Mouse (Mus musculus) lung, embryonic 15.5 days (tissue): ENCODE measurements around the gene Wfdc17. TPM values are rescaled to one million over a fixed set of nuclear protein-coding genes. Genes with fewer than 3 reads are reported as not detected.

Source experiments
- ATAC-seq: fragments of 200-750 bp; cut with Nextera tagmentation; 2 replicates; pipeline ENCODE4 v1.8.0; 2017; ENCODE audit warnings: moderate number of reproducible peaks, borderline replicate concordance; ENCODE audit not compliant: low FRiP score, low TSS enrichment; ENCODE audit errors: extremely low read depth
- H3K27ac ChIP-seq: fragments of 300-500 bp; sonication (generic); 2 replicates; pipeline ENCODE4 v1.5.1; 2015; ENCODE audit warnings: moderate library complexity, mild to moderate bottlenecking, inconsistent platforms
- H3K27me3 ChIP-seq: fragments of 300-500 bp; sonication (generic); 2 replicates; pipeline ENCODE4 v1.6.1; 2015; ENCODE audit warnings: inconsistent platforms
- H3K36me3 ChIP-seq: fragments of 300-500 bp; sonication (generic); 2 replicates; pipeline ENCODE4 v1.6.1; 2015; ENCODE audit warnings: inconsistent platforms
- H3K4me1 ChIP-seq: fragments of 300-500 bp; sonication (generic); 2 replicates; pipeline ENCODE4 v1.6.1; 2015; ENCODE audit warnings: inconsistent platforms
- H3K4me2 ChIP-seq: fragments of 300-500 bp; sonication (generic); 2 replicates; pipeline ENCODE4 v1.6.1; 2015; ENCODE audit warnings: inconsistent platforms, mild to moderate bottlenecking, moderate library complexity
- H3K4me3 ChIP-seq: fragments of 300-500 bp; sonication (generic); 2 replicates; pipeline ENCODE4 v1.5.1; 2015; ENCODE audit warnings: mild to moderate bottlenecking, inconsistent platforms
- H3K9ac ChIP-seq: fragments of 300-500 bp; sonication (generic); 2 replicates; pipeline ENCODE4 v1.6.1; 2015; ENCODE audit warnings: inconsistent platforms
- H3K9me3 ChIP-seq: fragments of 300-500 bp; sonication (generic); 2 replicates; pipeline ENCODE4 v1.6.1; 2016; ENCODE audit warnings: inconsistent platforms
- WGBS: fragments of 180-500 bp; shearing (Covaris S2); methylation state at CpG from one replicate; pipeline ENCODE4 v1.1.7; 2015; 5-methylcytosine and 5-hydroxymethylcytosine counted together
- polyA plus RNA-seq: library from polyadenylated mRNA; unstranded; fragments of >200 nt; fragmentation: Nextera tagmentation; extraction: Ambion mirVana; gene quantifications from 2 replicates; pipeline ENCODE4 v1.2.1, GENCODE M21; 2015

Gene Wfdc17
- polyA plus RNA-seq, 1 experiment from 2014 or later, result 2.1 TPM

- Histone ChIP-seq H3K9ac (no peak overlapping the region), H3K27ac (no peak overlapping the region), H3K36me3 (no peaks in the 10 kb centered on the region), H3K4me3 (no peak overlapping the region), H3K9me3 (no peaks in the 10 kb centered on the region), H3K4me2 (no peak overlapping the region), H3K4me1 (no peaks in the 10 kb centered on the region), H3K27me3 (no peaks in the 10 kb centered on the region)
- 74% methylated on average over 2 of the region's 2 CpGs for WGBS
- ATAC-seq, result no peak
These were observed 10.1 kb downstream of the Wfdc17 start for GRCm38 (mm10) chr11:83713925-83714324.

GRCm38 (mm10) chr11:83717042-83717665 lies 13.4 kb downstream of the Wfdc17 start:
- no peak overlapping the region for H3K9ac ChIP-seq
- no peak overlapping the region for H3K4me3 ChIP-seq
- H3K4me2 ChIP-seq, result no peak overlapping the region
- H3K36me3 ChIP-seq, result no peaks in the 10 kb centered on the region
- no peak overlapping the region for H3K27ac ChIP-seq
- H3K27me3 ChIP-seq, result no peaks in the 10 kb centered on the region
- ATAC-seq, result no peak
- no peaks in the 10 kb centered on the region for H3K9me3 ChIP-seq
- 76% methylated on average over 6 of the region's 6 CpGs for WGBS
- no peaks in the 10 kb centered on the region for H3K4me1 ChIP-seq

- no peaks in the 10 kb centered on the region for H3K36me3 ChIP-seq
- no peaks in the 10 kb centered on the region for H3K4me1 ChIP-seq
- no peak for ATAC-seq
- H3K9ac ChIP-seq, result no peak overlapping the region
- no peak overlapping the region for H3K27ac ChIP-seq
- H3K9me3 ChIP-seq, result no peaks in the 10 kb centered on the region
- H3K27me3 ChIP-seq, result no peaks in the 10 kb centered on the region
- no peak overlapping the region for H3K4me3 ChIP-seq
- no peak overlapping the region for H3K4me2 ChIP-seq
These were observed 17.0 kb downstream of the Wfdc17 start for GRCm38 (mm10) chr11:83720766-83721165.

GRCm38 (mm10) chr11:83728757-83729432 lies 25.1 kb downstream of the Wfdc17 start:
- H3K36me3 ChIP-seq, result no peaks in the 10 kb centered on the region
- H3K27ac ChIP-seq, result no peak overlapping the region
- H3K4me2 ChIP-seq, result no peak overlapping the region
- no peak overlapping the region for H3K9ac ChIP-seq
- no peaks in the 10 kb centered on the region for H3K9me3 ChIP-seq
- 65% methylated on average over 3 of the region's 3 CpGs for WGBS
- no peak for ATAC-seq
- no peaks in the 10 kb centered on the region for H3K4me1 ChIP-seq
- no peaks in the 10 kb centered on the region for H3K27me3 ChIP-seq
- H3K4me3 ChIP-seq, result no peak overlapping the region

- no peak overlapping the region for H3K9ac ChIP-seq
- H3K36me3 ChIP-seq, result no peaks in the 10 kb centered on the region
- H3K27ac ChIP-seq, result no peak overlapping the region
- no peaks in the 10 kb centered on the region for H3K9me3 ChIP-seq
- ATAC-seq, result no peak
- WGBS, result 82% methylated on average over 1 of the region's 1 CpGs
- H3K4me2 ChIP-seq, result no peak overlapping the region
- H3K27me3 ChIP-seq, result no peaks in the 10 kb centered on the region
- H3K4me3 ChIP-seq, result no peak overlapping the region
- H3K4me1 ChIP-seq, result no peaks in the 10 kb centered on the region
These were observed 27.3 kb downstream of the Wfdc17 start for GRCm38 (mm10) chr11:83731116-83731515.

- ATAC-seq, result no peak
- Histone ChIP-seq H3K4me3 (no peak overlapping the region), H3K4me2 (no peak overlapping the region), H3K9me3 (no peaks in the 10 kb centered on the region), H3K27me3 (no peaks in the 10 kb centered on the region), H3K36me3 (no peaks in the 10 kb centered on the region), H3K27ac (no peak overlapping the region), H3K4me1 (no peaks in the 10 kb centered on the region), H3K9ac (no peak overlapping the region)
- 70% methylated on average over 5 of the region's 5 CpGs for WGBS
These were observed 29.4 kb downstream of the Wfdc17 start for GRCm38 (mm10) chr11:83733071-83733640.

GRCm38 (mm10) chr11:83734215-83734614 lies 30.4 kb downstream of the Wfdc17 start:
- WGBS, result 77% methylated on average over 1 of the region's 1 CpGs
- Histone ChIP-seq H3K4me1 (no peaks in the 10 kb centered on the region), H3K9ac (no peak overlapping the region), H3K27ac (no peak overlapping the region), H3K9me3 (no peaks in the 10 kb centered on the region), H3K27me3 (no peaks in the 10 kb centered on the region), H3K4me2 (no peak overlapping the region), H3K36me3 (no peaks in the 10 kb centered on the region), H3K4me3 (no peak overlapping the region)
- ATAC-seq, result no peak

- ATAC-seq, result no peak
- H3K4me3 ChIP-seq, result no peak overlapping the region
- no peaks in the 10 kb centered on the region for H3K36me3 ChIP-seq
- H3K9ac ChIP-seq, result no peak overlapping the region
- H3K27ac ChIP-seq, result no peak overlapping the region
- no peak overlapping the region for H3K4me2 ChIP-seq
- WGBS, result 59% methylated on average over 2 of the region's 2 CpGs
- H3K9me3 ChIP-seq, result no peaks in the 10 kb centered on the region
- peaks cover 7% of the 10 kb centered on the region; the same call in 1 of the 2 replicates for H3K4me1 ChIP-seq
- no peaks in the 10 kb centered on the region for H3K27me3 ChIP-seq
These were observed 32.1 kb downstream of the Wfdc17 start for GRCm38 (mm10) chr11:83735881-83736280.

- no peaks in the 10 kb centered on the region for H3K9me3 ChIP-seq
- H3K36me3 ChIP-seq, result no peaks in the 10 kb centered on the region
- H3K4me1 ChIP-seq, result peaks cover 11% of the 10 kb centered on the region; the same call in 1 of the 2 replicates
- H3K27ac ChIP-seq, result no peak overlapping the region
- no peak overlapping the region for H3K9ac ChIP-seq
- 71% methylated on average over 3 of the region's 3 CpGs for WGBS
- no peak overlapping the region for H3K4me2 ChIP-seq
- no peaks in the 10 kb centered on the region for H3K27me3 ChIP-seq
- ATAC-seq, result no peak
- no peak overlapping the region for H3K4me3 ChIP-seq
These were observed 33.3 kb downstream of the Wfdc17 start for GRCm38 (mm10) chr11:83737109-83737558.

- Histone ChIP-seq H3K4me2 (no peak overlapping the region), H3K27ac (no peak overlapping the region), H3K9ac (no peak overlapping the region), H3K27me3 (no peaks in the 10 kb centered on the region), H3K9me3 (no peaks in the 10 kb centered on the region), H3K4me3 (no peak overlapping the region), H3K36me3 (no peaks in the 10 kb centered on the region), H3K4me1 (peaks cover 11% of the 10 kb centered on the region; the same call in 1 of the 2 replicates)
- 21% methylated on average over 5 of the region's 5 CpGs for WGBS
- no peak for ATAC-seq
These were observed 35.5 kb downstream of the Wfdc17 start for GRCm38 (mm10) chr11:83739241-83739640.

GRCm38 (mm10) chr11:83740443-83740991 lies 36.7 kb downstream of the Wfdc17 start:
- no peak overlapping the region for H3K4me2 ChIP-seq
- H3K4me1 ChIP-seq, result peaks cover 11% of the 10 kb centered on the region; the same call in 1 of the 2 replicates
- WGBS, result 47% methylated on average over 4 of the region's 4 CpGs
- H3K36me3 ChIP-seq, result no peaks in the 10 kb centered on the region
- no peak overlapping the region for H3K9ac ChIP-seq
- H3K27me3 ChIP-seq, result no peaks in the 10 kb centered on the region; the same call in 1 of the 2 replicates
- no peaks in the 10 kb centered on the region for H3K9me3 ChIP-seq
- ATAC-seq, result peak; percentile 80; the same call in 1 of the 2 replicates
- H3K27ac ChIP-seq, result peak overlapping the region; percentile 72
- H3K4me3 ChIP-seq, result no peak overlapping the region

- peaks cover 2% of the 10 kb centered on the region for H3K27me3 ChIP-seq
- 47% methylated on average over 5 of the region's 5 CpGs for WGBS
- ATAC-seq, result no peak
- H3K4me2 ChIP-seq, result no peak overlapping the region
- H3K9ac ChIP-seq, result no peak overlapping the region
- no peaks in the 10 kb centered on the region for H3K9me3 ChIP-seq
- no peak overlapping the region for H3K27ac ChIP-seq
- H3K4me1 ChIP-seq, result peaks cover 11% of the 10 kb centered on the region; the same call in 1 of the 2 replicates
- no peaks in the 10 kb centered on the region for H3K36me3 ChIP-seq
- no peak overlapping the region for H3K4me3 ChIP-seq
These were observed 38.0 kb downstream of the Wfdc17 start for GRCm38 (mm10) chr11:83741841-83742240.
